8 mouse cellular contexts compared by ENCODE assay signal in the genomic region with DNA sequence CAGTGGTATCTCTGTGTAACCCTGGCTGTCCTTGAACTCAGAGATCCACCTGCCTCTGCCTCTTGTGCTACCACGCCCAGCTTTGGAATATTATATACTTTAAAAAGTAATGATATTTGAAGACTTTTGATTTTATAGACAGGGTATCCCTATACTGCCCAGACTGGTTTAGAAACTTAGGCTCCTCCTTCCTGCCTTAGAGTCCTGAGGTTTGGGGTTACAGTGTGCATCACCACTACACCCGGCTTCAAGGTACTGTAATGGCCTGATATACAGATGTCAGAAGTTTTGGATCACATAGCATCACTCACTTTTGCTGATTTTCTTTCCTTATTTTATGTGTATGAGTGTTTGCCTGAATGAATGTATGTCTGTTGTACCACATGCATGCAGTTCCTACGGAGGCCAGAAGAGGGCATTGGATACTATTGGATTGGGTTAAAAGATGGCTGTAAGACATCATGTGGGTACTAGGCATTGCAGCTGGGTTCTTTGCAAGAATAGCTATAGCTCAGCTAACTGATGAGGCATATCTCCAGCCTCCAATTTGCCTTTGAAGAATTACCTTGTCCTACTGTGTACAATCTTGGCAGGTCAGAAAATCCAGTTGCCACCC. TPM values are rescaled to one million over a fixed set of nuclear protein-coding genes. Genes with fewer than 3 reads are reported as not detected.
DNase-seq lines count a peak whose midpoint lies in the region; ATAC-seq and TF ChIP-seq lines count a peak whose summit lies in the region.
"Had no signal": no experiment of that assay in that cellular context is flagged by ENCODE, and none has a peak within 500 bp of the region (broad histone marks: within the 10 kb centered on the region; RNA-seq: fewer than 3 reads in every experiment).

No protein-coding gene starts in this region.

- H3K27me3 ChIP-seq in MEL (ENCODE audit: control insufficient read depth in 1 of 2, insufficient read depth in 2 of 2, low read length in 2 of 2), result no peaks in the 10 kb centered on the region
- H3K27me3 ChIP-seq: neural tube, embryonic 12.5 days had no signal

- ATAC-seq in common myeloid progenitor, adult 5-6 weeks (replicated peaks; ENCODE audit: low read depth, poor library complexity, severe bottlenecking), result peak; percentile 87

- peak; percentile 53 for TF ChIP-seq RAD21 in MEL (IDR thresholded peaks at IDR 0.05; ENCODE audit: low read depth, low read length)

- H3K9me3 ChIP-seq in MEL (replicated peaks; ENCODE audit: insufficient read depth, low read length), result no peaks in the 10 kb centered on the region
- H3K9me3 ChIP-seq: neural tube, embryonic 12.5 days had no signal

- H3K79me2 ChIP-seq in MEL (ENCODE audit: control insufficient read depth, insufficient read depth, low read length, poor library complexity), result peaks cover 5% of the 10 kb centered on the region

- TF ChIP-seq CTCF in layer of hippocampus, adult 2 months (conservative IDR thresholded peaks at IDR 0.05), result peak; percentile 75
- peak; percentile 31 to 96 (median 71) for TF ChIP-seq CTCF in MEL (IDR thresholded peaks at IDR 0.05 in 2 of 3, conservative IDR thresholded peaks at IDR 0.05 in 1 of 3; ENCODE audit: control insufficient read depth in 1 of 3, insufficient read depth in 1 of 3, low read depth in 2 of 3, low read length in 3 of 3, poor library complexity in 1 of 3, severe bottlenecking in 1 of 3)

- no peak overlapping the region for H3K9ac ChIP-seq in MEL (ENCODE audit: control insufficient read depth, low read depth, low read length, poor library complexity, severe bottlenecking)
- H3K9ac ChIP-seq: neural tube, embryonic 12.5 days had no signal

- DNase-seq in layer of hippocampus, adult 2 months (ENCODE audit: low spot score in 2 of 2), result no peak
- DNase-seq in layer of hippocampus, adult 8-10 months (ENCODE audit: low spot score in 2 of 2), result no peak
- DNase-seq in MEL (ENCODE audit: low read depth, low spot score), result peak; percentile 84
- DNase-seq in kidney, postnatal 14 days, result peak; percentile 69
- peak; percentile 76 for DNase-seq in naive thymus-derived CD4-positive, alpha-beta T cell, adult 2 months (ENCODE audit: low read depth)
- no peak for DNase-seq in urinary bladder, adult 2 months (ENCODE audit: low spot score)

- no peak for TF ChIP-seq EP300 in MEL (IDR thresholded peaks at IDR 0.05; ENCODE audit: low read depth in 1 of 2, low read length in 2 of 2)

- H3K27ac ChIP-seq in layer of hippocampus, adult 2 months, result no peak overlapping the region
- H3K27ac ChIP-seq in MEL (ENCODE audit: control insufficient read depth, low read depth, low read length), result no peak overlapping the region
- H3K27ac ChIP-seq: neural tube, embryonic 12.5 days had no signal

- H3K4me3 ChIP-seq in layer of hippocampus, adult 2 months, result no peak overlapping the region
- no peak overlapping the region for H3K4me3 ChIP-seq in MEL (ENCODE audit: control insufficient read depth in 1 of 2, insufficient read depth in 1 of 2, low read depth in 2 of 2, low read length in 2 of 2)
- H3K4me3 ChIP-seq: neural tube, embryonic 12.5 days had no signal

- H3K36me3 ChIP-seq in MEL (ENCODE audit: control insufficient read depth in 1 of 2, insufficient read depth in 2 of 2, low read length in 2 of 2), result peaks cover 0 to 5% of the 10 kb centered on the region in 2 experiments; a peak in 2 of 4 replicates
- H3K36me3 ChIP-seq: neural tube, embryonic 12.5 days had no signal

- no peak for TF ChIP-seq POLR2A in MEL (IDR thresholded peaks at IDR 0.05; ENCODE audit: control insufficient read depth in 1 of 2, insufficient read depth in 1 of 2, low read depth in 1 of 2, low read length in 2 of 2, poor library complexity in 1 of 2)

- peaks cover 2 to 5% of the 10 kb centered on the region in 2 experiments; a peak in 2 of 4 replicates for H3K4me1 ChIP-seq in MEL (ENCODE audit: control insufficient read depth in 1 of 2, insufficient read depth in 2 of 2, low read length in 2 of 2)

TF ChIP-seq in MEL, 35 proteins besides CTCF, POLR2A, EP300 and RAD21 (continues in another document):
- TF ChIP-seq UBTF (IDR thresholded peaks at IDR 0.05; ENCODE audit: borderline replicate concordance, insufficient read depth, low read depth, low read length), result no peak
- TF ChIP-seq MAX (IDR thresholded peaks at IDR 0.05; ENCODE audit: low read length), result peak; percentile 22; the same call in 1 of the 2 replicates
- TF ChIP-seq TBP (IDR thresholded peaks at IDR 0.05; ENCODE audit: low read depth, low read length), result no peak
- no peak for TF ChIP-seq ETS1 (IDR thresholded peaks at IDR 0.05; ENCODE audit: low read depth, low read length)
- no peak; the same call in 1 of the 2 replicates for TF ChIP-seq SIN3A (IDR thresholded peaks at IDR 0.05; ENCODE audit: low read length)
- no peak for TF ChIP-seq USF2 (IDR thresholded peaks at IDR 0.05; ENCODE audit: borderline replicate concordance in 1 of 2, insufficient read depth in 1 of 2, low read depth in 1 of 2, low read length in 2 of 2)
- no peak for TF ChIP-seq ZMIZ1 (IDR thresholded peaks at IDR 0.05; ENCODE audit: low read depth, low read length)
- TF ChIP-seq ELF1 (IDR thresholded peaks at IDR 0.05; ENCODE audit: low read depth, low read length), result no peak
- TF ChIP-seq NELFE (IDR thresholded peaks at IDR 0.05; ENCODE audit: low read depth, low read length), result no peak
- no peak for TF ChIP-seq JUND (IDR thresholded peaks at IDR 0.05; ENCODE audit: low read depth, low read length)
- no peak for TF ChIP-seq MAZ (IDR thresholded peaks at IDR 0.05; ENCODE audit: low read depth, low read length)
- peak; percentile 17; the same call in 1 of the 2 replicates for TF ChIP-seq USF1 (IDR thresholded peaks at IDR 0.05; ENCODE audit: low read depth, low read length)
- no peak for TF ChIP-seq RCOR1 (IDR thresholded peaks at IDR 0.05; ENCODE audit: low read depth, low read length)
- TF ChIP-seq NRF1 (IDR thresholded peaks at IDR 0.05; ENCODE audit: insufficient read depth, low read depth, low read length, poor library complexity, severe bottlenecking), result no peak
- TF ChIP-seq ZKSCAN1 (IDR thresholded peaks at IDR 0.05; ENCODE audit: low read depth, low read length), result no peak
- TF ChIP-seq ZC3H11A (IDR thresholded peaks at IDR 0.05; ENCODE audit: low read depth, low read length), result peak; percentile 34; the same call in 1 of the 2 replicates
- TF ChIP-seq CHD1 (IDR thresholded peaks at IDR 0.05; ENCODE audit: low read depth, low read length), result no peak
- 0 out of 2 replicates have a peak, but pooled peaks have one; percentile 39 for TF ChIP-seq MYC (IDR thresholded peaks at IDR 0.05; ENCODE audit: low read depth, low read length)
- no peak for TF ChIP-seq MXI1 (IDR thresholded peaks at IDR 0.05; ENCODE audit: low read depth, low read length)
- TF ChIP-seq TCF12 (IDR thresholded peaks at IDR 0.05; ENCODE audit: low read depth, low read length), result no peak
- TF ChIP-seq GATA1 (IDR thresholded peaks at IDR 0.05; ENCODE audit: low read depth, low read length), result no peak
- no peak for TF ChIP-seq MEF2A (IDR thresholded peaks at IDR 0.05; ENCODE audit: extremely low read depth, insufficient replicate concordance, low read depth, low read length, poor library complexity, severe bottlenecking)
- TF ChIP-seq ZNF384 (IDR thresholded peaks at IDR 0.05; ENCODE audit: low read depth, low read length), result no peak
- no peak for TF ChIP-seq KAT2A (conservative IDR thresholded peaks at IDR 0.05; ENCODE audit: low read depth, low read length)
- 0 out of 2 replicates have a peak, but pooled peaks have one; percentile 41 for TF ChIP-seq HCFC1 (IDR thresholded peaks at IDR 0.05; ENCODE audit: low read depth, low read length)
- peak; percentile 49 for TF ChIP-seq SMC3 (IDR thresholded peaks at IDR 0.05; ENCODE audit: low read depth, low read length)
- TF ChIP-seq TAL1 (IDR thresholded peaks at IDR 0.05; ENCODE audit: low read length), result no peak
- TF ChIP-seq MYB (IDR thresholded peaks at IDR 0.05; ENCODE audit: low read depth, low read length), result no peak
- no peak for TF ChIP-seq MAFK (IDR thresholded peaks at IDR 0.05; ENCODE audit: borderline replicate concordance, low read depth, low read length)

RNA-seq across cellular contexts. Expression of gene Slc25a17, which starts 5.4 kb away (rescaled TPM):
- total RNA-seq in layer of hippocampus, adult 2 months (2021), result 10 to 100 TPM; 41.5 to 47.6 TPM
- total RNA-seq in layer of hippocampus, adult 8-10 months (2022), result 10 to 100 TPM; 40.9 to 46.8 (median 42.9) TPM
- 39.8 and 40.6 TPM in 2 replicates for total RNA-seq in MEL (2012; rRNA removed)
- 10 to 100 TPM in 1 of 2 experiments, not detected in 1; 64.1 TPM for polyA plus RNA-seq in MEL (2012; ENCODE audit: insufficient read depth in 1 of 2, insufficient read length in 2 of 2, low read depth in 1 of 2, low replicate concordance in 2 of 2, missing spikeins in 1 of 2)
- total RNA-seq in common myeloid progenitor, adult 5-6 weeks (2017), result 82.7 and 97.2 TPM in 2 replicates
- 76.6 and 91.1 TPM in 2 replicates for polyA plus RNA-seq in urinary bladder, adult 2 months (2012; rRNA removed)

RNA-seq across cellular contexts. Expression of gene St13, which starts 44.6 kb away (rescaled TPM):
- total RNA-seq in layer of hippocampus, adult 2 months (2021), result 100 to 1,000 TPM; 163 to 171 TPM
- 100 to 1,000 TPM; 158 to 183 (median 171) TPM for total RNA-seq in layer of hippocampus, adult 8-10 months (2022)
- total RNA-seq in MEL (2012; rRNA removed), result 187 and 191 TPM in 2 replicates
- 100 to 1,000 TPM in 1 of 2 experiments, not detected in 1; 423 TPM for polyA plus RNA-seq in MEL (2012; ENCODE audit: insufficient read depth in 1 of 2, insufficient read length in 2 of 2, low read depth in 1 of 2, low replicate concordance in 2 of 2, missing spikeins in 1 of 2)
- total RNA-seq in common myeloid progenitor, adult 5-6 weeks (2017), result 391 and 469 TPM in 2 replicates
- polyA plus RNA-seq in urinary bladder, adult 2 months (2012; rRNA removed), result 67.1 and 80.0 TPM in 2 replicates

RNA-seq across cellular contexts. Expression of gene Xpnpep3, which starts 44.7 kb away (rescaled TPM):
- total RNA-seq in layer of hippocampus, adult 2 months (2021), result 10 to 100 TPM; 17.0 to 17.9 TPM
- 10 to 100 TPM; 15.5 to 19.3 (median 18.1) TPM for total RNA-seq in layer of hippocampus, adult 8-10 months (2022)
- 10.0 and 10.2 TPM in 2 replicates for total RNA-seq in MEL (2012; rRNA removed)
- polyA plus RNA-seq in MEL (2012; ENCODE audit: insufficient read depth in 1 of 2, insufficient read length in 2 of 2, low read depth in 1 of 2, low replicate concordance in 2 of 2, missing spikeins in 1 of 2), result 10 to 100 TPM; 13.1 to 88.4 TPM
- total RNA-seq in common myeloid progenitor, adult 5-6 weeks (2017), result 16.2 and 25.1 TPM in 2 replicates
- polyA plus RNA-seq in urinary bladder, adult 2 months (2012; rRNA removed), result 8.1 and 8.2 TPM in 2 replicates

RNA-seq across cellular contexts. Expression of gene Dnajb7, which starts 52.8 kb away (rescaled TPM):
- total RNA-seq in layer of hippocampus, adult 2 months (2021), result not detected
- not detected for total RNA-seq in layer of hippocampus, adult 8-10 months (2022)
- total RNA-seq in MEL (2012; rRNA removed), result not detected in 2 replicates
- polyA plus RNA-seq in MEL (2012; ENCODE audit: insufficient read depth in 1 of 2, insufficient read length in 2 of 2, low read depth in 1 of 2, low replicate concordance in 2 of 2, missing spikeins in 1 of 2), result under 1 TPM in 1 of 2 experiments, not detected in 1; 0.17 TPM
- total RNA-seq in common myeloid progenitor, adult 5-6 weeks (2017), result 0.15 TPM in 1 of 2 replicates, not detected in the other
- polyA plus RNA-seq in urinary bladder, adult 2 months (2012; rRNA removed), result 0.04 TPM in 1 of 2 replicates, not detected in the other

Comparison
In these comparisons a context has a peak if more than half of its experiments do, and no peak if none do; other contexts are left out.
1. DNase-seq: peak in MEL (single experiment), kidney, postnatal 14 days (single experiment) and naive thymus-derived CD4-positive, alpha-beta T cell, adult 2 months (single experiment); none in layer of hippocampus, adult 2 months (0 of 2), layer of hippocampus, adult 8-10 months (0 of 2) and urinary bladder, adult 2 months (single experiment).